9 mouse cellular contexts compared by ENCODE assay signal in the genomic region with DNA sequence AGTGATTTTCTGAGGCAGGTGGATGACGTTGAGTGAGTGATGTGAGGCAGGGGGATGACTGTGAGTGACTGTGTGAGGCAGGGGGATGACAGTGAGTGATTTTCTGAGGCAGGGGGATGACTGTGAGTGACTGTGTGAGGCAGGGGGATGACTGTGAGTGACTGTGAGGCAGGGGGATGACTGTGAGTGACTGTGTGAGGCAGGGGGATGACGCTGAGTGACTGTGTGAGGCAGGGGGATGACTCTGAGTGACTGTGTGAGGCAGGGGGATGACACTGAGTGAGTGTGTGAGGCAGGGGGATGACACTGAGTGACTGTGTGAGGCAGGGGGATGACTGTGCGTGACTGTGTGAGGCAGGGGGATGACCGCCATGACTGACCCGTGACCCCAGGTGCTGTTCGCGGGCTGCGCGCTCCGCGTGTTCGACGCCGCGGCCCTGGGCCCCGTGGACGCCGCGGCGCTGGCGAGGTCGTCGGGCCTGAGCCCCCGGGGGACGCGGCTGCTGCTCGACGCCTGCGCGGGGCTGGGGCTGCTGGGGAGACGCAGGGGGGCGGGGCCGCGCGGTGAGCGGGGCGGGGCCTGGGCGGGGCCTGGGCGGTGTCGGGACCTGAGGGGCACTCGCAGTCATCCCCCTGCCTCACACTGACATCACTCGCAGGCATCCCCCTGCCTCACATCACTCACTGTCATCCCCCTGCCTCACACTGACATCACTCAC. TPM values are rescaled to one million over a fixed set of nuclear protein-coding genes. Genes with fewer than 3 reads are reported as not detected.
A peak's percentile ranks its signal among the peaks of the same experiment; 100 is the strongest.
DNase-seq lines count a peak whose midpoint lies in the region; ATAC-seq and TF ChIP-seq lines count a peak whose summit lies in the region.
"Had no signal": no experiment of that assay in that cellular context is flagged by ENCODE, and none has a peak within 500 bp of the region (broad histone marks: within the 10 kb centered on the region; RNA-seq: fewer than 3 reads in every experiment).

No protein-coding gene starts in this region.

- no peak for TF ChIP-seq CTCF in hindbrain, postnatal 0 days (IDR thresholded peaks at IDR 0.05; ENCODE audit: low read depth)

- peak; percentile 29 for DNase-seq in cerebellum, adult 11-12 months
- DNase-seq in cerebellum, postnatal 36 days = no peak
- DNase-seq in right cerebral cortex, postnatal 14 days = peak; percentile 32
- DNase-seq in right cerebral cortex, postnatal 36 days (ENCODE audit: low spot score in 2 of 2) = no peak
- peak; percentile 9 for DNase-seq in hindbrain, postnatal 0 days (ENCODE audit: low spot score)
- no peak for DNase-seq in gastrocnemius, postnatal 14 days
- no peak for DNase-seq in left cerebral cortex, adult 8-10 months (ENCODE audit: low spot score in 2 of 2)

- no peaks in the 10 kb centered on the region for H3K4me1 ChIP-seq in hindbrain, postnatal 0 days (ENCODE audit: insufficient read depth, low read length)
- H3K4me1 ChIP-seq in midbrain, embryonic 13.5 days (replicated peaks) = no peaks in the 10 kb centered on the region

- no peak overlapping the region for H3K4me3 ChIP-seq in hindbrain, postnatal 0 days (ENCODE audit: low read length)
- H3K4me3 ChIP-seq in midbrain, embryonic 13.5 days (replicated peaks) = no peak overlapping the region

- no peak overlapping the region for H3K4me2 ChIP-seq in hindbrain, postnatal 0 days (ENCODE audit: low read depth, low read length)
- no peak overlapping the region for H3K4me2 ChIP-seq in midbrain, embryonic 13.5 days (replicated peaks)

- no peak overlapping the region for H3K9ac ChIP-seq in hindbrain, postnatal 0 days (replicated peaks; ENCODE audit: low read length)
- no peak overlapping the region for H3K9ac ChIP-seq in midbrain, embryonic 13.5 days (replicated peaks)

- intact Hi-C loops in gastrocnemius, postnatal 14 days (cut with DNase I; ENCODE audit: low total_unique reads) = no loop called here

- no peaks in the 10 kb centered on the region for H3K36me3 ChIP-seq in hindbrain, postnatal 0 days (ENCODE audit: insufficient read depth, low read length)
- peaks cover 43% of the 10 kb centered on the region for H3K36me3 ChIP-seq in midbrain, embryonic 13.5 days

- WGBS in hindbrain, postnatal 0 days = 74% methylated on average over 39 of the region's 42 CpGs
- 72% methylated on average over 38 of the region's 42 CpGs for WGBS in midbrain, embryonic 13.5 days

- H3K27ac ChIP-seq in hindbrain, postnatal 0 days = no peak overlapping the region
- no peak overlapping the region for H3K27ac ChIP-seq in midbrain, embryonic 13.5 days

- H3K9me3 ChIP-seq in hindbrain, postnatal 0 days (ENCODE audit: low read length) = peaks cover 17% of the 10 kb centered on the region
- H3K9me3 ChIP-seq in midbrain, embryonic 13.5 days = peaks cover 50% of the 10 kb centered on the region

- peak; percentile 77 for ATAC-seq in hindbrain, postnatal 0 days
- ATAC-seq in midbrain, embryonic 13.5 days = peak; percentile 90

- no peaks in the 10 kb centered on the region for H3K27me3 ChIP-seq in hindbrain, postnatal 0 days (ENCODE audit: insufficient read depth, low read length)
- H3K27me3 ChIP-seq in midbrain, embryonic 13.5 days = no peaks in the 10 kb centered on the region

RNA-seq across cellular contexts. Expression of a gene that starts 0.9 kb away (rescaled TPM):
- not detected in 2 replicates for total RNA-seq in hindbrain, postnatal 0 days (2014; rRNA removed)
- not detected in 2 replicates for polyA plus RNA-seq in hindbrain, postnatal 0 days (2015; fragmentation: Nextera tagmentation; extraction: Ambion mirVana)
- polyA plus RNA-seq in midbrain, embryonic 13.5 days (2015; fragmentation: Nextera tagmentation; extraction: Ambion mirVana) = not detected in 2 replicates
- total RNA-seq in gastrocnemius, postnatal 14 days (2021) = not detected
- not detected for total RNA-seq in left cerebral cortex, adult 8-10 months (2022)
- polyA plus RNA-seq: gonadal fat pad, adult 2 months had no signal

Comparison
In these comparisons a context has a peak if more than half of its experiments do, and no peak if none do; other contexts are left out.
1. DNase-seq: peak in cerebellum, adult 11-12 months (single experiment), right cerebral cortex, postnatal 14 days (single experiment) and hindbrain, postnatal 0 days (single experiment); none in cerebellum, postnatal 36 days (0 of 2), right cerebral cortex, postnatal 36 days (0 of 2), gastrocnemius, postnatal 14 days (single experiment) and left cerebral cortex, adult 8-10 months (0 of 2).